Mouse (Mus musculus) heart, adult 2 months (tissue): ENCODE measurements around the gene Cyp26c1. TPM values are rescaled to one million over a fixed set of nuclear protein-coding genes. Genes with fewer than 3 reads are reported as not detected.

Source experiments
- DNase-seq, 2 experiments: peaks; one replicate each; pipeline ENCODE4 v3.0.0; 2021
- H3K27ac ChIP-seq: fragments of 200-600 bp; 2 replicates; pipeline ENCODE4 v1.8.1; 2022
- H3K27me3 ChIP-seq: fragments of 200-500 bp; 2 replicates; pipeline ENCODE4 v1.6.1; 2012; ENCODE audit warnings: mild to moderate bottlenecking, low read length, inconsistent platforms, mixed read lengths; ENCODE audit not compliant: control insufficient read depth, insufficient read depth
- H3K36me3 ChIP-seq: fragments of 200-500 bp; 2 replicates; pipeline ENCODE4 v1.6.1; 2012; ENCODE audit warnings: low read length, inconsistent platforms; ENCODE audit not compliant: control insufficient read depth, insufficient read depth
- H3K4me1 ChIP-seq: fragments of 200-500 bp; 2 replicates; pipeline ENCODE4 v1.6.1; 2011; ENCODE audit warnings: low read length; ENCODE audit not compliant: control insufficient read depth, insufficient read depth
- H3K4me3 ChIP-seq: fragments of 200-600 bp; 2 replicates; pipeline ENCODE4 v1.8.1; 2022
- H3K79me2 ChIP-seq: fragments of 200-500 bp; replicated peaks from 2 replicates; pipeline ENCODE4 v1.6.1; 2012; ENCODE audit warnings: mild to moderate bottlenecking, inconsistent platforms, low read length, moderate library complexity, mixed read lengths; ENCODE audit not compliant: control insufficient read depth, insufficient read depth
- H3K9ac ChIP-seq: fragments of 200-500 bp; 2 replicates; pipeline ENCODE4 v1.6.1; 2012; ENCODE audit warnings: low read depth, mild to moderate bottlenecking, control low read depth, inconsistent platforms, low read length, mixed read lengths
- CTCF ChIP-seq: fragments of 200-600 bp; IDR thresholded peaks from 2 replicates; pipeline ENCODE4 v1.8.1; 2022; ENCODE audit warnings: antibody characterized with exemption, mild to moderate bottlenecking, moderate library complexity
- EP300 ChIP-seq: fragments of 200-500 bp; IDR thresholded peaks from 2 replicates; pipeline ENCODE4 v1.6.1; 2011; ENCODE audit warnings: low read depth, low read length, control low read depth; ENCODE audit not compliant: insufficient read depth
- POLR2A ChIP-seq: fragments of 200-500 bp; IDR thresholded peaks from 2 replicates; pipeline ENCODE4 v1.6.1; 2011; ENCODE audit warnings: mild to moderate bottlenecking, low read depth, low read length, control low read depth; ENCODE audit not compliant: insufficient read depth
- WGBS: fragments of 180-500 bp; shearing (Covaris S2); methylation state at CpG from one replicate; pipeline ENCODE4 v1.1.7; 2018; 5-methylcytosine and 5-hydroxymethylcytosine counted together
- intact Hi-C: fragments of 180-260 bp; cut with DNase I; formaldehyde crosslinking; loops from one replicate; pipeline ENCODE4 v1.15.1; 2025
- long read RNA-seq: library from polyadenylated mRNA; stranded (forward); transcript quantifications from one replicate; pipeline ENCODE4 v2.0.0, GENCODE M21; 2021
- polyA plus RNA-seq: library from polyadenylated mRNA; depleted of rRNA; stranded (reverse); fragments of >200 nt; gene quantifications from 2 replicates; pipeline ENCODE4 v1.2.3, GENCODE M21; 2012; rRNA removed
- total RNA-seq, 2 experiments: library from RNA; stranded (reverse); gene quantifications; 2 replicates each; pipeline ENCODE4 v1.2.3; 2021

Cyp26c1 gene
- total RNA-seq (not detected), polyA plus RNA-seq (not detected in 2 replicates)
- long read RNA-seq: 0 reads

DNA sequence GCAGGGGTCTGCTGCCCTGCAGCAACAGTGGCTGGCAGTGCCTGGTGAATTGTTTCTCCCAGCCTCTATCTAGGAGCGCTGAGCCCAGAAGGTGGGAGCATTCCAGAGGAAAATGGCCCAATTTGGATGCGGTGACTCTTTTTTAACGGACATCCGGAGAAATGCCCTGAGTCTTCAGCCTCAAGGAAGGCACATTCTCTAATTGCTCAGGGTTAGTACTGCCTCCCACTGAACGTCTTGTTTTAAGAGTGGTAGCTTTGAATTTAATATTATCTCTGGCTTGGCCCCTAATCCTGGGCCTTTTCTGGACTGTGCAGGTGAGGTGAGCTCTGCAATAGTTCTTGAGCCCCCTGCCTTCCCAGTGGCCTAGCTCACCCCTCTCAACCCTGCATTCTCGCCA, at the start of gene Cyp26c1:
TSS of gene Cyp26c1 (plus strand) at position 301 of the 400 bp plus-strand sequence.
- no peaks in the 10 kb centered on the region for H3K79me2 ChIP-seq
- H3K4me1 ChIP-seq: no peaks in the 10 kb centered on the region
- no peak within 1 kb of the TSS for H3K4me3 ChIP-seq
- no peaks in the 10 kb centered on the region for H3K36me3 ChIP-seq
- no peak within 1 kb of the TSS for H3K27ac ChIP-seq
- TF ChIP-seq EP300 (no peak), POLR2A (no peak), CTCF (no peak)
- DNase-seq: no peak
- H3K9ac ChIP-seq: no peak within 1 kb of the TSS
- intact Hi-C loops: no loop called here
- H3K27me3 ChIP-seq: no peaks in the 10 kb centered on the region
- 75% methylated on average over 6 of the region's 6 CpGs for WGBS

DNA sequence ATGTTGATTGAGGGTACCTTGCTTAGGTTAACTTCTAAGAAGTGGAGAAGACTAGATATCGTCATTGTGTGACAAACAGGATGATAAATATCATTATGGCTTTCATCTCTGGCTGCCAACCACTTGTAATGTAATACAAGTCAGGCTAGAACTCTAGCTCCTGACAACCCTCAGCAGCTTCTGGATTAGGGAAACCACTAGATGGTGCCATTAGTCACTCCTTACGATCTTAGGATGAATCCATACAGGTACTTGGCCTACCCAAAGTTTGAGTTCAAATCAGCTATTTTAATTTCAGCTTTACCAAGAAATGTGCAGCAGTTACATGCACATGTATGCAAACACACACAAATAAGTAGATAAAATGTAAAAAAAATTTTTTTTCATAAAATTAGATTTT, 37.4 kb upstream of the Cyp26c1 start:
- WGBS: 53% methylated on average over 2 of the region's 2 CpGs
- DNase-seq: no peak
- no peaks in the 10 kb centered on the region for H3K79me2 ChIP-seq
- H3K27ac ChIP-seq: no peak overlapping the region
- H3K9ac ChIP-seq: no peak overlapping the region
- intact Hi-C loops: no loop called here
- TF ChIP-seq EP300: no peak
- peak; percentile 38 for TF ChIP-seq CTCF
- no peak for TF ChIP-seq POLR2A
- H3K27me3 ChIP-seq: no peaks in the 10 kb centered on the region
- no peak overlapping the region for H3K4me3 ChIP-seq
- H3K4me1 ChIP-seq: no peaks in the 10 kb centered on the region
- no peaks in the 10 kb centered on the region for H3K36me3 ChIP-seq

DNA sequence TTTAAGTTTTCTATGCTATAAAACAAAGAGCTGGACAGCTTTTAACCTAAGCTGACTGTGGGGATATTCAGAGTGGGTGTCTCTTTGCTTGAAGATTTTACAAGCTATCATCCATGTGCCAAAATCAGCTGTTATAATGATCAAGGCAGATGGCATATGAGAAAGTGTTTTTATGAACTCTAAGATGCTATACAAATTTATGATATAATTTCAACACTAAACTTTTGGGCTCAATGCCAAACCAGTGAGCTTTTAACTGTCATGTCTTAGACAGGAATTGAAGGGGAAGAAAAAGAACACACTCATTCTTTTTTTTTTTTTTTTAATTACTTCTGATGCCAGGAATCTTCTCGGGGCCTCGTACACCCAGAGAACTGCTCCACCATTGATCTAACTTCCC, 34.9 kb upstream of the Cyp26c1 start:
- H3K27ac ChIP-seq: no peak overlapping the region
- no peaks in the 10 kb centered on the region for H3K79me2 ChIP-seq
- H3K4me3 ChIP-seq: no peak overlapping the region
- no peaks in the 10 kb centered on the region for H3K36me3 ChIP-seq
- intact Hi-C loops: no loop called here
- H3K27me3 ChIP-seq: no peaks in the 10 kb centered on the region
- WGBS: 41% methylated on average over 2 of the region's 2 CpGs
- no peak overlapping the region for H3K9ac ChIP-seq
- no peak for DNase-seq
- TF ChIP-seq POLR2A (no peak), CTCF (no peak), EP300 (no peak)
- H3K4me1 ChIP-seq: no peaks in the 10 kb centered on the region

DNA sequence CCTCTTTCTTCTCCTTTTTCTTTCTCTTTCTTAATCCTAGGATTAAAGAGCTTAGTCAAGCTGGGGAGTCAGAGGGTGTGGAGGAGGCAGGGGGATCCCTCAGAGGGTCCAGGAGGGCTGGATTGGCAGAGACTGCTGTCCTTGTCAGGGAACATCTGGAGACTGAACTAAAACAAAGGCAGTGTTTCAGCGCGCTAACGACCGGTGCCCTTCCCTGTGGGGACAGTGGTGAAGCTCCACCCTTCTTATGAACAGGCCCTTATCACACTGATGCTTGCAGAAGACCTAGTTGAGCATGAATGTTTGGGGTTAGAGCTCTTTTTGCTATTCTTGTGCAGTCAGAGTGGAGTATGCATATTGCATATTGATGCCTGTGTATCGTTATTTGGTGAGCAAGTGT, 31.4 kb upstream of the Cyp26c1 start:
- intact Hi-C loops: no loop called here
- 60% methylated on average over 5 of the region's 5 CpGs for WGBS

DNA sequence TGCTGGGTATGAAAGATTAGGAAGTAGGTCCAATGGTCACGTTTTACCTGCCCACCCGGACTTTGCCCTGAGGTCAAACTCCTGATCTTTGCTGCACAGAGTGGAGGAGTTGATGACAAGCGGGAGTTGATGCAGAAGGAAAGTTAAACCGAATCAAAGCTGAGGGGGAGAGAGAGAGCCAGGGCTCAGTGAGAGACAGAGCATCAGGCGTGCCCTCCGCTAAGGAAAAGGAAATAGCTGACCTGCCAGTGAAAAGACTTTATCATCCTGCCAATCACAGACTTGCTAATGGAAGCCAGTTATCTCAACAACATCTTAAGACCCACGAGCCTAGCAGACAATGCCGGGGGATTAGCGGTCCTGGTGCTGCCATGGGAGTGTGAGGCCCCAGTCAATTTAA, 28.9 kb upstream of the Cyp26c1 start:
- Histone ChIP-seq H3K4me1 (no peaks in the 10 kb centered on the region), H3K27me3 (no peaks in the 10 kb centered on the region), H3K79me2 (no peaks in the 10 kb centered on the region), H3K4me3 (no peak overlapping the region), H3K9ac (no peak overlapping the region), H3K36me3 (no peaks in the 10 kb centered on the region), H3K27ac (no peak overlapping the region)
- no peak for DNase-seq
- 39% methylated on average over 9 of the region's 9 CpGs for WGBS
- TF ChIP-seq EP300 (no peak), CTCF (no peak), POLR2A (no peak)
- intact Hi-C loops: no loop called here

More for the DNA sequence above, 31.4 kb upstream of the Cyp26c1 start:
- H3K4me3 ChIP-seq: no peak overlapping the region
- no peak for DNase-seq
- no peak overlapping the region for H3K9ac ChIP-seq
- TF ChIP-seq CTCF (no peak), POLR2A (no peak), EP300 (no peak)
- H3K79me2 ChIP-seq: no peaks in the 10 kb centered on the region
- H3K36me3 ChIP-seq: no peaks in the 10 kb centered on the region
- H3K27ac ChIP-seq: no peak overlapping the region
- no peaks in the 10 kb centered on the region for H3K4me1 ChIP-seq
- H3K27me3 ChIP-seq: no peaks in the 10 kb centered on the region

DNA sequence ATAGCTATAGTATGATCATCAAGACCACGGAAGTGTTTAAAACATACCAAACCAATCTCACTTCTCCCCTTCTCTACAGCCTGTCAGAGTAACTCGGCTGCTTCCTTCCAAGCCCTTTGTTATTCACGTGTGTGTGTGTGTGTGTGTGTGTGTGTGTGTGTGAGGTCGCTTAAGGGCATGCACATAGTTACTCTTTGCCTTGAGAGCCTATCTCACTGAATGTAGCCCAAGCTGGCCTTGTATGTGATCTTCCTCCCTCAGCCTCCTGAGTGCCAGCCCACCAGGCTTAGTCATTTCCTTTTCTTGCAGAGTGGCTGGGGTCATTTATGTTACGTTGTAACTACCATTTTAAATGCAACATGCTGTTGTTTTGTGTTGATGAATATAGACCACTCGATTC, 20.1 kb upstream of the Cyp26c1 start:
- no peaks in the 10 kb centered on the region for H3K36me3 ChIP-seq
- intact Hi-C loops: no loop called here
- H3K27ac ChIP-seq: no peak overlapping the region
- H3K27me3 ChIP-seq: no peaks in the 10 kb centered on the region
- no peaks in the 10 kb centered on the region for H3K79me2 ChIP-seq
- H3K9ac ChIP-seq: no peak overlapping the region
- no peak for DNase-seq
- WGBS: 68% methylated on average over 6 of the region's 6 CpGs
- no peaks in the 10 kb centered on the region; the same call in 1 of the 2 replicates for H3K4me1 ChIP-seq
- H3K4me3 ChIP-seq: no peak overlapping the region
- TF ChIP-seq POLR2A (no peak), CTCF (no peak), EP300 (no peak)
